Mouse (Mus musculus) intestine, embryonic 16.5 days (tissue): Measurements from ENCODE around the gene Dnajb4. TPM values are rescaled to one million over a fixed set of nuclear protein-coding genes. Genes with fewer than 3 reads are reported as not detected.

Experiments used
- ATAC-seq: fragments of 200-750 bp; cut with Nextera tagmentation; 2 replicates; pipeline ENCODE4 v1.8.0; 2017; ENCODE audit warnings: moderate TSS enrichment, moderate library complexity
- H3K27ac ChIP-seq: fragments of 300-500 bp; sonication (generic); 2 replicates; pipeline ENCODE4 v1.5.1; 2014; ENCODE audit warnings: mild to moderate bottlenecking, low read length
- H3K27me3 ChIP-seq: fragments of 300-500 bp; sonication (generic); replicated peaks from 2 replicates; pipeline ENCODE4 v1.6.1; 2014; ENCODE audit warnings: low read length, control low read depth, mixed read lengths; ENCODE audit not compliant: control insufficient read depth, insufficient read depth
- H3K36me3 ChIP-seq: fragments of 300-500 bp; sonication (generic); 2 replicates; pipeline ENCODE4 v1.6.1; 2014; ENCODE audit warnings: low read length, control low read depth; ENCODE audit not compliant: control insufficient read depth, insufficient read depth
- H3K4me1 ChIP-seq: fragments of 300-500 bp; sonication (generic); 2 replicates; pipeline ENCODE4 v1.6.1; 2014; ENCODE audit warnings: low read length, control low read depth, mixed read lengths; ENCODE audit not compliant: control insufficient read depth, insufficient read depth
- H3K4me2 ChIP-seq: fragments of 300-500 bp; sonication (generic); 2 replicates; pipeline ENCODE4 v1.6.1; 2014; ENCODE audit warnings: low read depth, low read length, control low read depth
- H3K4me3 ChIP-seq: fragments of 300-500 bp; sonication (generic); 2 replicates; pipeline ENCODE4 v1.5.1; 2014; ENCODE audit warnings: mild to moderate bottlenecking, low read length
- H3K9ac ChIP-seq: fragments of 300-500 bp; sonication (generic); 2 replicates; pipeline ENCODE4 v1.6.1; 2014; ENCODE audit warnings: low read depth, low read length
- H3K9me3 ChIP-seq: fragments of 300-500 bp; sonication (generic); 2 replicates; pipeline ENCODE4 v1.6.1; 2016; ENCODE audit warnings: low read length, control low read depth; ENCODE audit not compliant: control insufficient read depth
- WGBS: fragments of 180-500 bp; shearing (Covaris S2); extraction: QIAGEN DNeasy Blood & Tissue Kit; methylation state at CpG from one replicate; pipeline ENCODE4 v1.1.7; 2014; 5-methylcytosine and 5-hydroxymethylcytosine counted together
- polyA plus RNA-seq: library from polyadenylated mRNA; unstranded; fragments of >200 nt; fragmentation: Nextera tagmentation; extraction: Ambion mirVana; gene quantifications from 2 replicates; pipeline ENCODE4 v1.2.1, GENCODE M21; 2015

Gene Dnajb4
- polyA plus RNA-seq, 1 experiment from 2014 or later, result 23.2 TPM

- no peak overlapping the region for H3K9ac ChIP-seq
- no peaks in the 10 kb centered on the region for H3K9me3 ChIP-seq
- no peak overlapping the region for H3K4me2 ChIP-seq
- 0 out of 2 replicates have a peak, but pooled peaks cover 3% of the 10 kb centered on the region for H3K4me1 ChIP-seq
- peaks cover 5% of the 10 kb centered on the region; the same call in 1 of the 2 replicates for H3K36me3 ChIP-seq
- peak; percentile 75 for ATAC-seq
- H3K4me3 ChIP-seq, result no peak overlapping the region
- no peaks in the 10 kb centered on the region for H3K27me3 ChIP-seq
- 46% methylated on average over 2 of the region's 2 CpGs for WGBS
- H3K27ac ChIP-seq, result no peak overlapping the region
These were observed 28.7 kb upstream of the Dnajb4 start for GRCm38 (mm10) chr3:152238836-152239235.

- Histone ChIP-seq H3K9me3 (no peaks in the 10 kb centered on the region), H3K4me2 (no peak overlapping the region), H3K4me3 (no peak overlapping the region), H3K27ac (no peak overlapping the region), H3K36me3 (peaks cover 10% of the 10 kb centered on the region; the same call in 1 of the 2 replicates), H3K9ac (no peak overlapping the region), H3K4me1 (peaks cover 2% of the 10 kb centered on the region; the same call in 1 of the 2 replicates), H3K27me3 (no peaks in the 10 kb centered on the region)
- WGBS, result 89% methylated on average over 1 of the region's 1 CpGs
- no peak for ATAC-seq
These were observed 25.7 kb upstream of the Dnajb4 start for GRCm38 (mm10) chr3:152235805-152236204.

- H3K27ac ChIP-seq, result no peak overlapping the region
- H3K9ac ChIP-seq, result no peak overlapping the region
- H3K36me3 ChIP-seq, result peaks cover 10% of the 10 kb centered on the region; the same call in 1 of the 2 replicates
- H3K4me3 ChIP-seq, result no peak overlapping the region
- no peak overlapping the region for H3K4me2 ChIP-seq
- H3K4me1 ChIP-seq, result peaks cover 2% of the 10 kb centered on the region; the same call in 1 of the 2 replicates
- 98% methylated on average over 1 of the region's 1 CpGs for WGBS
- no peak for ATAC-seq
- H3K27me3 ChIP-seq, result no peaks in the 10 kb centered on the region
- H3K9me3 ChIP-seq, result no peaks in the 10 kb centered on the region
These were observed 25.1 kb upstream of the Dnajb4 start for GRCm38 (mm10) chr3:152235238-152235637.

- ATAC-seq, result 0 out of 2 replicates have a peak, but pooled peaks have one; percentile 25
- H3K4me3 ChIP-seq, result no peak overlapping the region
- peaks cover 2% of the 10 kb centered on the region; the same call in 1 of the 2 replicates for H3K4me1 ChIP-seq
- H3K9ac ChIP-seq, result no peak overlapping the region
- H3K4me2 ChIP-seq, result no peak overlapping the region
- H3K27me3 ChIP-seq, result no peaks in the 10 kb centered on the region
- 51% methylated on average over 6 of the region's 6 CpGs for WGBS
- no peaks in the 10 kb centered on the region for H3K9me3 ChIP-seq
- H3K27ac ChIP-seq, result no peak overlapping the region
- H3K36me3 ChIP-seq, result peaks cover 13% of the 10 kb centered on the region; the same call in 1 of the 2 replicates
These were observed 21.4 kb upstream of the Dnajb4 start for GRCm38 (mm10) chr3:152231333-152232100.

GRCm38 (mm10) chr3:152229271-152229670 lies 19.2 kb upstream of the Dnajb4 start:
- ATAC-seq, result no peak

GRCm38 (mm10) chr3:152228843-152229242 lies 18.7 kb upstream of the Dnajb4 start:
- no peak overlapping the region for H3K9ac ChIP-seq
- ATAC-seq, result no peak
- H3K27me3 ChIP-seq, result no peaks in the 10 kb centered on the region
- no peak overlapping the region for H3K27ac ChIP-seq
- H3K36me3 ChIP-seq, result peaks cover 31% of the 10 kb centered on the region
- no peaks in the 10 kb centered on the region for H3K9me3 ChIP-seq
- 88% methylated on average over 7 of the region's 7 CpGs for WGBS
- peaks cover 2% of the 10 kb centered on the region; the same call in 1 of the 2 replicates for H3K4me1 ChIP-seq
- no peak overlapping the region for H3K4me3 ChIP-seq
- H3K4me2 ChIP-seq, result no peak overlapping the region

More at GRCm38 (mm10) chr3:152229271-152229670, 19.2 kb upstream of the Dnajb4 start:
- Histone ChIP-seq H3K27me3 (no peaks in the 10 kb centered on the region), H3K36me3 (peaks cover 27% of the 10 kb centered on the region), H3K4me2 (no peak overlapping the region), H3K9me3 (no peaks in the 10 kb centered on the region), H3K27ac (no peak overlapping the region), H3K4me1 (peaks cover 2% of the 10 kb centered on the region; the same call in 1 of the 2 replicates), H3K4me3 (no peak overlapping the region), H3K9ac (no peak overlapping the region)
- 79% methylated on average over 5 of the region's 5 CpGs for WGBS

- H3K36me3 ChIP-seq, result peaks cover 40% of the 10 kb centered on the region
These were observed 15.8 kb upstream of the Dnajb4 start for GRCm38 (mm10) chr3:152225906-152226305.

GRCm38 (mm10) chr3:152224918-152225317 lies 14.8 kb upstream of the Dnajb4 start:
- Histone ChIP-seq H3K9me3 (no peaks in the 10 kb centered on the region), H3K4me2 (no peak overlapping the region), H3K27me3 (no peaks in the 10 kb centered on the region), H3K27ac (no peak overlapping the region), H3K4me1 (no peaks in the 10 kb centered on the region), H3K9ac (no peak overlapping the region), H3K4me3 (no peak overlapping the region), H3K36me3 (peaks cover 39% of the 10 kb centered on the region)
- no peak for ATAC-seq

More at GRCm38 (mm10) chr3:152225906-152226305, 15.8 kb upstream of the Dnajb4 start:
- Histone ChIP-seq H3K4me1 (no peaks in the 10 kb centered on the region), H3K27ac (no peak overlapping the region), H3K4me3 (no peak overlapping the region), H3K9ac (no peak overlapping the region), H3K9me3 (no peaks in the 10 kb centered on the region), H3K27me3 (no peaks in the 10 kb centered on the region), H3K4me2 (no peak overlapping the region)
- ATAC-seq, result no peak
- WGBS, result 85% methylated on average over 7 of the region's 7 CpGs

GRCm38 (mm10) chr3:152213416-152213815 lies 3.3 kb upstream of the Dnajb4 start:
- Histone ChIP-seq H3K4me3 (peak overlapping the region; percentile 16; the same call in 1 of the 2 replicates), H3K27me3 (no peaks in the 10 kb centered on the region), H3K4me2 (peak overlapping the region; percentile 86), H3K9ac (no peak overlapping the region), H3K4me1 (peaks cover 19% of the 10 kb centered on the region), H3K9me3 (no peaks in the 10 kb centered on the region), H3K27ac (no peak overlapping the region), H3K36me3 (no peaks in the 10 kb centered on the region)
- no peak for ATAC-seq
- WGBS, result 35% methylated on average over 3 of the region's 3 CpGs
